Mouse (Mus musculus) heart, embryonic 16.5 days (tissue): ENCODE results near the gene Rgs9bp. TPM values are rescaled to one million over a fixed set of nuclear protein-coding genes. Genes with fewer than 3 reads are reported as not detected.
A peak's percentile ranks its signal among the peaks of the same experiment; 100 is the strongest.

Experiments
- ATAC-seq: fragments of 200-750 bp; cut with Nextera tagmentation; replicated peaks from 2 replicates; pipeline ENCODE4 v1.8.0; 2017; ENCODE audit warnings: moderate number of reproducible peaks; ENCODE audit not compliant: insufficient read depth, low FRiP score; ENCODE audit errors: extremely low read depth
- H3K27ac ChIP-seq: fragments of 300-500 bp; sonication (generic); 2 replicates; pipeline ENCODE4 v1.5.1; 2014; ENCODE audit warnings: mild to moderate bottlenecking, low read length, control low read depth, moderate library complexity
- H3K27me3 ChIP-seq: fragments of 300-500 bp; sonication (generic); 2 replicates; pipeline ENCODE4 v1.6.1; 2014; ENCODE audit warnings: low read length, mixed read lengths; ENCODE audit not compliant: control insufficient read depth, insufficient read depth
- H3K36me3 ChIP-seq: fragments of 300-500 bp; sonication (generic); 2 replicates; pipeline ENCODE4 v1.6.1; 2014; ENCODE audit not compliant: control insufficient read depth, insufficient read depth
- H3K4me1 ChIP-seq: fragments of 300-500 bp; sonication (generic); 2 replicates; pipeline ENCODE4 v1.6.1; 2014; ENCODE audit warnings: low read length, mixed read lengths; ENCODE audit not compliant: control insufficient read depth, insufficient read depth
- H3K4me2 ChIP-seq: fragments of 300-500 bp; sonication (generic); 2 replicates; pipeline ENCODE4 v1.6.1; 2014; ENCODE audit warnings: low read depth, mild to moderate bottlenecking, control low read depth, low read length
- H3K4me3 ChIP-seq: fragments of 300-500 bp; sonication (generic); 2 replicates; pipeline ENCODE4 v1.5.1; 2014; ENCODE audit warnings: mild to moderate bottlenecking, control low read depth, low read length
- H3K9ac ChIP-seq: fragments of 300-500 bp; sonication (generic); 2 replicates; pipeline ENCODE4 v1.6.1; 2014; ENCODE audit warnings: low read length, control low read depth
- H3K9me3 ChIP-seq: fragments of 300-500 bp; sonication (generic); replicated peaks from 2 replicates; pipeline ENCODE4 v1.6.1; 2016; ENCODE audit warnings: low read length; ENCODE audit not compliant: control insufficient read depth
- WGBS: fragments of 180-500 bp; shearing (Covaris S2); extraction: QIAGEN DNeasy Blood & Tissue Kit; methylation state at CpG from one replicate; pipeline ENCODE4 v1.1.7; 2014; 5-methylcytosine and 5-hydroxymethylcytosine counted together
- polyA plus RNA-seq: library from polyadenylated mRNA; unstranded; fragments of >200 nt; fragmentation: Nextera tagmentation; extraction: Ambion mirVana; gene quantifications from 2 replicates; pipeline ENCODE4 v1.2.1, GENCODE M21; 2015

Rgs9bp gene
- polyA plus RNA-seq, result 0.34 and 0.35 TPM in 2 replicates

- Histone ChIP-seq H3K9me3 (no peaks in the 10 kb centered on the region), H3K27ac (peak within 1 kb of the TSS; percentile 78), H3K4me3 (peak within 1 kb of the TSS; percentile 97), H3K27me3 (peaks cover 10% of the 10 kb centered on the region), H3K36me3 (no peaks in the 10 kb centered on the region), H3K4me2 (peak within 1 kb of the TSS; percentile 96), H3K9ac (peak within 1 kb of the TSS; percentile 88), H3K4me1 (peaks cover 19% of the 10 kb centered on the region)
- WGBS, result under 1% methylated on average over 45 of the region's 45 CpGs
- peak; percentile 71 for ATAC-seq
These were observed at the start of gene Rgs9bp for GRCm38 (mm10) chr7:35585191-35586054. Rgs9bp (minus strand) TSS chr7:35585582.

GRCm38 (mm10) chr7:35628496-35628895 lies 43.1 kb upstream of the Rgs9bp start:
- H3K27ac ChIP-seq, result no peak overlapping the region
- H3K9ac ChIP-seq, result no peak overlapping the region
- peaks cover 49% of the 10 kb centered on the region for H3K36me3 ChIP-seq
- no peak for ATAC-seq
- no peak overlapping the region for H3K4me2 ChIP-seq
- H3K4me3 ChIP-seq, result no peak overlapping the region
- WGBS, result 75% methylated on average over 5 of the region's 5 CpGs
- H3K9me3 ChIP-seq, result no peaks in the 10 kb centered on the region
- no peaks in the 10 kb centered on the region for H3K27me3 ChIP-seq
- no peaks in the 10 kb centered on the region for H3K4me1 ChIP-seq

GRCm38 (mm10) chr7:35627371-35627770 lies 42.0 kb upstream of the Rgs9bp start:
- H3K4me2 ChIP-seq, result no peak overlapping the region
- no peak overlapping the region for H3K27ac ChIP-seq
- no peaks in the 10 kb centered on the region for H3K4me1 ChIP-seq
- no peaks in the 10 kb centered on the region for H3K27me3 ChIP-seq
- ATAC-seq, result no peak
- H3K9ac ChIP-seq, result no peak overlapping the region
- WGBS, result 92% methylated on average over 10 of the region's 10 CpGs
- peaks cover 47% of the 10 kb centered on the region for H3K36me3 ChIP-seq
- no peaks in the 10 kb centered on the region for H3K9me3 ChIP-seq
- H3K4me3 ChIP-seq, result no peak overlapping the region

- Histone ChIP-seq H3K9ac (no peak overlapping the region), H3K27me3 (no peaks in the 10 kb centered on the region), H3K9me3 (no peaks in the 10 kb centered on the region), H3K36me3 (peaks cover 45% of the 10 kb centered on the region), H3K27ac (no peak overlapping the region), H3K4me2 (no peak overlapping the region), H3K4me3 (no peak overlapping the region), H3K4me1 (no peaks in the 10 kb centered on the region)
- WGBS, result 97% methylated on average over 5 of the region's 5 CpGs
- no peak for ATAC-seq
These were observed 40.7 kb upstream of the Rgs9bp start for GRCm38 (mm10) chr7:35626038-35626437.

DNA sequence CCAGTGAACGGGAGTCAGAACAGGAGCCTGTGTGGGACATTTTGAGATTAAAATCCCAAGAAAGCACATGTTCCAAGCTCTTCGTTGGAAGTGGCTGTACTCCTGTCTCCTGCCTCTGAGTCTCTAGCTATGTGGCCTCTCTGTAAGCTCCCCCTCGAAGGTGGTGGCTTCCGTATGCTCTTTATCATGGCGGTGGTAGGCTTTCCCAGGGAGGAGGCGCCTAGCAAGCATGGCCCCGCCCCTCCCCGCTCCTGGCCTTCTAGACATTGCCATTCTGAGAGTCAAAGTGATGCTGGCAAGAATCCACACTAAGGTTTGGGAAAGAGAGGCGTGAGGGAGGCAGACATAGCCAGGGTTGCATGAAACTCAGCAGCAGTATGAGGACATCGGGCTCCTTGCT lies 37.2 kb upstream of the Rgs9bp start:
- Histone ChIP-seq H3K9me3 (no peaks in the 10 kb centered on the region), H3K4me3 (no peak overlapping the region), H3K9ac (no peak overlapping the region), H3K27me3 (no peaks in the 10 kb centered on the region), H3K4me1 (no peaks in the 10 kb centered on the region), H3K36me3 (peaks cover 49% of the 10 kb centered on the region), H3K27ac (no peak overlapping the region), H3K4me2 (no peak overlapping the region)
- 88% methylated on average over 10 of the region's 10 CpGs for WGBS
- no peak for ATAC-seq

DNA sequence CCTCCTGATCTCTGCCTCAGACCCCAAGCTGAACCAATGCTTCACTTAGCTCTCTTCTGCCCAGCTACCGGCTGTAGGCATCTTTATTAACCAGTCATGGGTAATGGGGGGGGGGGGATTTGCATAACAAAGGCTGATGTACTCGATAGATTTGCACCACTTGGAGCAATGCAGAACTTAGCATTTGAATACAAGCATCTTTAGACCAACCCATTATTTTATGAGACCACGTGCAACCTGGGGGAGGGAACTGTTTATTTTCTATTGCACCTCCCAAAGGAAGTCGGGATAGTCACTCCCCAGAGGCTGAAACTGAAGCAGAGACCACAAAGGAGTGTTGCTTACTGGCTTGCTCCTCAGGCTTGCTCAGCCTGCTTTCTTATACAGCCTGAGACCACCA lies 32.1 kb upstream of the Rgs9bp start:
- H3K4me1 ChIP-seq, result no peaks in the 10 kb centered on the region
- no peak overlapping the region for H3K9ac ChIP-seq
- H3K27me3 ChIP-seq, result no peaks in the 10 kb centered on the region
- no peak overlapping the region for H3K27ac ChIP-seq
- no peak for ATAC-seq
- H3K4me2 ChIP-seq, result no peak overlapping the region
- H3K36me3 ChIP-seq, result peaks cover 49% of the 10 kb centered on the region
- no peak overlapping the region for H3K4me3 ChIP-seq
- WGBS, result 81% methylated on average over 4 of the region's 4 CpGs
- no peaks in the 10 kb centered on the region for H3K9me3 ChIP-seq

DNA sequence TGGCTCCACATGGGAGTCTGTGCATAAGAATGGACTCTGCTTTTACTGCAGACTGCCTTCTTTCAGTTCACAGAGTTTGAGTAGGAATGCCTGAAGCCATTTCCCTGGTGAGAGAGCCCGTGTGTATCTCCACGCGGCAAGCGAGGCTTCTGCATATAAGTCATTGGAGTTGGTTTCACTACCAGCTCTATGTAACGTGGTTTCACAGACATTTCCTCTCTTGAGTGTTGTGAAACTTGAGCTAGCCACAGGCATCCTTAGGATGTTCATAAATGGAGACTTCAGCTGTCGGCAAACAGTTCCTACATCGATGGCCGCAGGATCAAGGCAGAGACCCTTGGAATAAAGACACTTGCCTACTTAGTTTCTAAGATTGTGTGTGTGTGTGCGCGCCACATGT lies 23.9 kb upstream of the Rgs9bp start:
- H3K27ac ChIP-seq, result no peak overlapping the region
- no peaks in the 10 kb centered on the region for H3K27me3 ChIP-seq
- H3K36me3 ChIP-seq, result peaks cover 47% of the 10 kb centered on the region
- H3K9me3 ChIP-seq, result no peaks in the 10 kb centered on the region
- 95% methylated on average over 10 of the region's 10 CpGs for WGBS
- H3K4me1 ChIP-seq, result no peaks in the 10 kb centered on the region
- ATAC-seq, result no peak
- H3K4me2 ChIP-seq, result no peak overlapping the region
- no peak overlapping the region for H3K4me3 ChIP-seq
- no peak overlapping the region for H3K9ac ChIP-seq

DNA sequence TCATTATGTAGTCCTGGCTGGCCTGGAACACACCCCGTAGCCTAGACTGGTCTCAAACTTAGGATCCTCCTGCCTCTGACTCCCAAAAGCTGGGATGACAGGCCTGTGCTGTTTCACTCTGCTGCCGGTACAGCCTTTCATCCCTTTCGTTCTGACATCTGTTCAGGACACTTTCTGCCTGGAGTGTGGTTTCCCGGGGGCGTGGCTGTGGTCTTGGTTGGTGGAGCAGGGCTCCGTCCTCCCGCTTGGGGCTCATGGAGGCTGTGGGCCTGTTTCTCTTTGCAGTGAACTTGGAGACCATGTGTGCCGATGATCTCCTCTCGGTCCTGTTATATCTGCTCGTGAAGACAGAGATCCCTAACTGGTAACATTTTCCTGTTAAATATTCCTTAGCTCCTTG lies 21.4 kb upstream of the Rgs9bp start:
- no peaks in the 10 kb centered on the region for H3K4me1 ChIP-seq
- no peaks in the 10 kb centered on the region for H3K27me3 ChIP-seq
- H3K4me2 ChIP-seq, result no peak overlapping the region
- H3K9me3 ChIP-seq, result no peaks in the 10 kb centered on the region
- no peak overlapping the region for H3K4me3 ChIP-seq
- no peak overlapping the region for H3K9ac ChIP-seq
- H3K27ac ChIP-seq, result no peak overlapping the region
- peaks cover 54% of the 10 kb centered on the region for H3K36me3 ChIP-seq
- no peak for ATAC-seq
- 82% methylated on average over 10 of the region's 10 CpGs for WGBS

- ATAC-seq, result no peak
- no peak overlapping the region for H3K4me2 ChIP-seq
- 94% methylated on average over 5 of the region's 5 CpGs for WGBS
- H3K36me3 ChIP-seq, result peaks cover 24% of the 10 kb centered on the region
- no peak overlapping the region for H3K4me3 ChIP-seq
- no peaks in the 10 kb centered on the region for H3K4me1 ChIP-seq
- no peaks in the 10 kb centered on the region for H3K27me3 ChIP-seq
- no peak overlapping the region for H3K9ac ChIP-seq
- no peak overlapping the region for H3K27ac ChIP-seq
- H3K9me3 ChIP-seq, result no peaks in the 10 kb centered on the region
These were observed 17.4 kb upstream of the Rgs9bp start for GRCm38 (mm10) chr7:35602766-35603165.
